Comparison of ENCODE assay signal across 8 mouse cellular contexts in genomic region chr1:180848511-180849241, GRCm38 (mm10). TPM values are rescaled to one million over a fixed set of nuclear protein-coding genes. Genes with fewer than 3 reads are reported as not detected.
DNase-seq lines count a peak whose midpoint lies in the region; ATAC-seq and TF ChIP-seq lines count a peak whose summit lies in the region.

No protein-coding gene starts in this region.

- no peak; the same call in 1 of the 2 replicates for TF ChIP-seq POLR2A in olfactory bulb, adult 2 months (IDR thresholded peaks at IDR 0.05; ENCODE audit: insufficient read depth, low read depth, low read length)

- no peak for TF ChIP-seq CTCF in olfactory bulb, adult 2 months (IDR thresholded peaks at IDR 0.05; ENCODE audit: insufficient read depth, low read depth, low read length)

- peak; percentile 27 for ATAC-seq in lung, embryonic 16.5 days (ENCODE audit: low read depth)

- DNase-seq in MN1 (ENCODE audit: low spot score): peak; percentile 79
- peak; percentile 77 for DNase-seq in cerebellum, adult 9-11 months
- DNase-seq in frontal cortex, postnatal 10 days (ENCODE audit: low spot score in 2 of 2): peak; percentile 42 to 62
- peak; percentile 47 for DNase-seq in hindbrain, embryonic 10.5 days (ENCODE audit: low spot score)
- DNase-seq in layer of hippocampus, adult 9-11 months: peak; percentile 85
- peak; percentile 62 to 64 for DNase-seq in thymus, postnatal 36 days

- H3K9me3 ChIP-seq in hindbrain, embryonic 10.5 days: no peaks in the 10 kb centered on the region
- no peaks in the 10 kb centered on the region for H3K9me3 ChIP-seq in lung, embryonic 16.5 days (ENCODE audit: control insufficient read depth, low read length)

- peak overlapping the region; percentile 58 for H3K9ac ChIP-seq in lung, embryonic 16.5 days (ENCODE audit: low read length)

- peaks cover 5% of the 10 kb centered on the region; the same call in 1 of the 2 replicates for H3K36me3 ChIP-seq in hindbrain, embryonic 10.5 days
- no peaks in the 10 kb centered on the region for H3K36me3 ChIP-seq in lung, embryonic 16.5 days (ENCODE audit: control insufficient read depth, insufficient read depth, low read length)

- peaks cover 51% of the 10 kb centered on the region for H3K4me1 ChIP-seq in hindbrain, embryonic 10.5 days (replicated peaks)
- H3K4me1 ChIP-seq in lung, embryonic 16.5 days (replicated peaks; ENCODE audit: control insufficient read depth, insufficient read depth, low read length): peaks cover 27% of the 10 kb centered on the region
- H3K4me1 ChIP-seq in olfactory bulb, adult 2 months (ENCODE audit: control insufficient read depth, insufficient read depth, low read length): peaks cover 12% of the 10 kb centered on the region

- no peaks in the 10 kb centered on the region for H3K27me3 ChIP-seq in hindbrain, embryonic 10.5 days (ENCODE audit: insufficient read depth, poor library complexity, severe bottlenecking)
- no peaks in the 10 kb centered on the region for H3K27me3 ChIP-seq in lung, embryonic 16.5 days (ENCODE audit: control insufficient read depth, insufficient read depth, low read depth, low read length)

- peak overlapping the region; percentile 54 for H3K4me2 ChIP-seq in lung, embryonic 16.5 days (ENCODE audit: low read depth, low read length)

- WGBS in hindbrain, embryonic 10.5 days: 25% methylated on average over 11 of the region's 11 CpGs
- WGBS in lung, embryonic 16.5 days: 8% methylated on average over 11 of the region's 11 CpGs
- 6% methylated on average over 11 of the region's 11 CpGs for WGBS in olfactory bulb, adult 2 months

- peak overlapping the region; percentile 96 for H3K27ac ChIP-seq in hindbrain, embryonic 10.5 days
- peak overlapping the region; percentile 95 for H3K27ac ChIP-seq in lung, embryonic 16.5 days (ENCODE audit: low read length)
- H3K27ac ChIP-seq in olfactory bulb, adult 2 months (ENCODE audit: insufficient read depth, low read depth, low read length): peak overlapping the region; percentile 85

- H3K4me3 ChIP-seq in hindbrain, embryonic 10.5 days: peak overlapping the region; percentile 42
- peak overlapping the region; percentile 37 for H3K4me3 ChIP-seq in lung, embryonic 16.5 days (ENCODE audit: low read length)
- H3K4me3 ChIP-seq in olfactory bulb, adult 2 months (ENCODE audit: insufficient read depth, low read depth, low read length): peak overlapping the region; percentile 25

RNA-seq across cellular contexts. Expression of gene Sde2, which starts 2.3 kb away (rescaled TPM):
- polyA plus RNA-seq in hindbrain, embryonic 10.5 days (2016; fragmentation: Nextera tagmentation; extraction: Ambion mirVana): 33.8 and 40.1 TPM in 2 replicates
- 33.0 and 38.3 TPM in 2 replicates for polyA plus RNA-seq in lung, embryonic 16.5 days (2015; fragmentation: Nextera tagmentation; extraction: Ambion mirVana)
- polyA plus RNA-seq in olfactory bulb, adult 2 months (2012; ENCODE audit: insufficient read depth, insufficient read length, low replicate concordance, missing spikeins): not detected in 2 replicates

RNA-seq across cellular contexts. Expression of gene H3f3a, which starts 34.9 kb away (rescaled TPM):
- 2,706 and 3,181 TPM in 2 replicates for polyA plus RNA-seq in hindbrain, embryonic 10.5 days (2016; fragmentation: Nextera tagmentation; extraction: Ambion mirVana)
- polyA plus RNA-seq in lung, embryonic 16.5 days (2015; fragmentation: Nextera tagmentation; extraction: Ambion mirVana): 2,527 and 2,659 TPM in 2 replicates
- polyA plus RNA-seq in olfactory bulb, adult 2 months (2012; ENCODE audit: insufficient read depth, insufficient read length, low replicate concordance, missing spikeins): 812 TPM in 1 of 2 replicates, not detected in the other

RNA-seq across cellular contexts. Expression of gene Lefty2, which starts 44.2 kb away (rescaled TPM):
- 0.13 TPM in 1 of 2 replicates, not detected in the other for polyA plus RNA-seq in hindbrain, embryonic 10.5 days (2016; fragmentation: Nextera tagmentation; extraction: Ambion mirVana)
- 0.20 and 0.23 TPM in 2 replicates for polyA plus RNA-seq in lung, embryonic 16.5 days (2015; fragmentation: Nextera tagmentation; extraction: Ambion mirVana)
- not detected in 2 replicates for polyA plus RNA-seq in olfactory bulb, adult 2 months (2012; ENCODE audit: insufficient read depth, insufficient read length, low replicate concordance, missing spikeins)

RNA-seq across cellular contexts. Expression of gene Pycr2, which starts 55.4 kb away (rescaled TPM):
- 125 and 138 TPM in 2 replicates for polyA plus RNA-seq in hindbrain, embryonic 10.5 days (2016; fragmentation: Nextera tagmentation; extraction: Ambion mirVana)
- 80.7 and 84.3 TPM in 2 replicates for polyA plus RNA-seq in lung, embryonic 16.5 days (2015; fragmentation: Nextera tagmentation; extraction: Ambion mirVana)
- not detected in 2 replicates for polyA plus RNA-seq in olfactory bulb, adult 2 months (2012; ENCODE audit: insufficient read depth, insufficient read length, low replicate concordance, missing spikeins)

Comparison
In these comparisons a context has a peak if more than half of its experiments do, and no peak if none do; other contexts are left out.
1. Peak in every context shown above with its lines: DNase-seq, ATAC-seq, H3K4me3 ChIP-seq and H3K27ac ChIP-seq.